Mouse (Mus musculus): ENCODE data around the gene Tmem150b. TPM values are rescaled to one million over a fixed set of nuclear protein-coding genes. Genes with fewer than 3 reads are reported as not detected.

The Tmem150b gene
- 10 to 100 TPM; 20.0 to 21.3 TPM for total RNA-seq (2023)

DNA sequence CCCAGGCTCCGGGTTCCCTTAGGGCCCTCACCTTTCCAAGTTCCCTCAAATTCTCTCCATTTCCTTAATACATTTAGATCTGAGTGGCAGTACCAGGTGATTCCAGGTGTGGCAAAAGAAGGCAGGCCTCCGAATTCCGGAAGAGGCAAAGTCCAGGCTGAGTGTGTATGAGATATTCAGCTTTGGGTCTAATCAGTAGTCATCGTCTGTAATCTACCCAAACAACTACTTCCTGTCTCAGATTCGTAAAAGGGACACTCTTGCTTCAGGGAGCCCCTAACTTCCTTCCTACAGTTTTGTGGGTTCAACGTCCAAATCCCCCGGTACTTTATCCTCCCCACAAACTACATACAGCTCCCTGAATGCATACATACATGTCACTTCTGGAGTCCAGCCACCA, at the start of gene Tmem150b:
Gene Tmem150b (minus strand): TSS at position 81 of the 400 bp plus-strand sequence.

DNA sequence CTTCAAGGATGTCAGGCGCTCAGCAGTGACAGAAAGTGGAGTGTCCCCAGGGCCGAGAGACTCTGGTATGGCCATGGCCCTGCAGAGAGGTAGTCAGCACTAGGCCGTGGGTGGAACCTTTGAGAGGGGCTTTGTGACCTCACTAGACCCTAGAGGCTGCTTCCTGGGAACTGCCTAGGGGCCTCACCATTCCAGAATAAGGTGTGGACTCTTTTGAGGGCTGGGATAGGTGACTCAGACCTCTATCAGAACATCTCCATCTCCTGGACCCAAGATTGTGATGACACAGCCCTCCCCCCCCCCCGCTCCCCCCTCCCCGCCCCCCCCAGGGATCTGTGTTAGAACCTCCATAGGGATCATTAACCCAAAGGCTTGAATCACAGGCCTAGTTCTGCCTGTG, 46.2 kb upstream of the Tmem150b start, which contains the start of gene Fam71e2:
Gene Fam71e2 (minus strand): TSS at position 101 of the 400 bp plus-strand sequence.

DNA sequence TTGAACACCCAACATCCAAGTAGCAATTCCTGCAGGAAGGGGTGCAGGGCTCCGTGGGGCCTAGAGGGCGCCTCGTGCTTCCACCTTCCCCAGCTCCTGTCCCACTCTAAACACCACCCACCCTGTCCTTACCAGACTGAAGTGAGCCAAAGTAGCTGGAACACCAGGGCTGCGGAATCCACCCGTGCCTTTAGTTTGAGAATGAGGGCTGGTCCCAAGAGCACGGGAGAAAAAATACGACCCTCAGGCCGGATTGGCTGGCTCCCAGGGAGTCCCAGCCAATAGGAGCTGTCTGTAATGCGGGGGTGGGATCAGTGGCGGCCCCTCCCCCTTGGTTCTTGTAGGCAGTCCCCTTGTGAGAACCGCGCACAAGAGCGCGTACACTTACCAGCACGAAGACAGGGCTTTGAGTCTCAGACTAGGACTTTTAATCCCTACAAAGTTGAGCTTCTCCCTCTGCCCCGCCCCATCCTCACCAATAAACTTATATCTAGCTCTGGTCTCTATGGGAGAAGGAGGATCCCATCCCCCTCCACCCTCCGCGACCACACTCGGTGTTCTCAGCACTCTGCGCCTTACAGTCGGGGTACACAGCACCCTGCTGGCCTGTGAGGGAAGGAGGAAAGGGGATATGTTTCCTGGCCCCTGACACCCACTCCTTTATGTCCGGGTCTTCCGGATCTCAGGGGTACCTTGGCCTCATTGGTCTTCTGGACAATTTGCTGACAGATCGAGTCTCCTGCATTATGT, 27.9 kb upstream of the Tmem150b start, which contains the start of gene Cox6b2:
Gene Cox6b2 (minus strand): TSS at position 274 of the 750 bp plus-strand sequence.

DNA sequence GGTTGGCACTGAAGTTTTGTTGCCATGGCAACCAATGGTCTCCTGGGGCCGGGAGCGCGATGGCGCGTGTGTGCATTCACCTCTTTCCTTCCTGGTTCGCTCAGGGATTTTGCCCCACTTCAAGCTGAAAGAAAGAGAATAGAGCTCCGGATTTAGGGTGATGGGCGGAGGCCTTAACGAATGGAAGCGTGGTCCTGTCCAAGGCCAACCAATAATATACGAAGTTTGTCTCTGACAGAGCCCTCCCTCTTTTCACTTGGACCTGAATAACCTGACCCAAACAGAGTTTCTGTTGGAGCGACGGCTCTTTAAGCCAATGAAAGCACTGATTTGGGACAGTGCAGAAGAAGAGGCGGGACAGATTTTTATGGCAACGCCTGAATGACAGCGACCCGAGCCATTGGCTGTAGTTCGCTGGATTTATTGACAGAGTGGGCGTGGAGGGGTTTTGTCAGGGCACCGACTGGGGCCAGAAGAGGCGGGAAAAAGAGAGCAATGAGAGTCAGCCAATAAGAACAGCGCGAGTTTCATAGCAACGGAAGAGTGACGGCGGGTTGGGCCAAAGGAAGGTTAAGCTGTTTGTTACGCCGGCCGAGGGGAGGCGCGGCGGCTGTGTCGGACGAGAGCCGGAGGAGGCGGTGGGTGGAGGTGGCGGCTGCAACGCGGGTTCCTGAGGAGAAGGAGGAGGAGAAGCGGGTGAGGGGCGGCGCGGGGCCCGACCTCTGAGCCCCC, 14.7 kb upstream of the Tmem150b start, which contains the start of gene Kmt5c:
Gene Kmt5c (plus strand): TSS at position 572 of the 732 bp plus-strand sequence.

DNA sequence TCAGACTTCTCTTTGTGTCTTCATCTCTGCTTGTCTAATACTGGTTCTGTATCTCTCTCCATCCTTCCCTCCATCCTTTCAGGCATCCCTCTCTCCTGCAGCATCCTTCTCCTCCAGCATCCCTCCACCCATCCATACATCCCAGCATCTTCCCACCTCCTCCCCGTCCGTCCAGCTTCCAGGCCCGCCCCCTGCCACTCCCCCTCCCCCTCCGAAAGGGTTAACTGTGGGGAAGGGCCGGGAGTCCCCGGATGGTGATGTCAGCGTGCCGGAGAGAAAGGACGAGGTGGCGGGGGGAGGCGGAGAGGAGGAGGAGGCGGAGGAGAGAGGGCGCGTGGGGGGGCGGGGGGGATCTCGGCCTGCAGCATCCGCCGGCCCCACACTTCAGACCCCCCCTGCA, 34.7 kb downstream of the Tmem150b start, which contains the start of gene Brsk1:
Gene Brsk1 (plus strand): TSS at position 218 of the 400 bp plus-strand sequence.

DNA sequence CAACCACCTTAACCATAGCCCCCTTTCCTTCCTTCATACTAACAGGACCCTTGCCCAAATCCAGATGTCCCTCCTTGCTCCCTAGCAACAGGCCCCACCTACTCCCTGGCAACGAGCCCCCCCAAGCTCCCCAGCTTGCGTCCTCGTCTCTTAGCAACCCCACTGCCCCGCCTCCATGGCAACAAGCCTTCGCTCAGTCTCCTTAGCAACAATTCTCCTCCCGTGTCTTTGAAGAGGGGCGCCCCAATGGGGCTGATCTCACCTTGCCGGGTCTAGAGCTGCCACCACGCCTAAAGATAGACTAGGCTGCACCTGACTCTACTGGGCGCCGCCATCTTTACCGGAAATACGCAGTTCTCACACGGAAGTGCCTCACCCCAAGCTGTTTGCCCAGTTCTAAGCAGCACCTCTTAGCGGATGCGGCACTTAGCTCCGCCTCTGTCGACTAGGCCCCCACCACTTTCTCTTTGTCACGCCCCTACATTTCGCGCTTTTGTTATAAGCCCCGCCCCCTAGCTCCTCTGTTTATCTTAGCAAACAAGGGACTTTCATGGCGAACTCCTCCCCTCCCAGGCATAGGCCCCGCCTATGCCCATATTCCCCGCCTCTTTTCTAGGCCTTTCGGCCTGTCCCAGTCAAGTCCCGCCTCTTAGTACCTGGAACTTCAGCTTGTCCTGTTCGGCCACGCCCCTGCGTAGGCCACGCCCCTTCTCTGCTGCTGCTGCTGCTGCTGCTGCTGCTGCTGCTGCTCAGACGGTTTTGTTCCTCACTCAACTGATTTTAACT, 40.2 kb downstream of the Tmem150b start, which contains the start of gene Hspbp1:
Gene Hspbp1 (minus strand): TSS at position 437 of the 786 bp plus-strand sequence.

DNA sequence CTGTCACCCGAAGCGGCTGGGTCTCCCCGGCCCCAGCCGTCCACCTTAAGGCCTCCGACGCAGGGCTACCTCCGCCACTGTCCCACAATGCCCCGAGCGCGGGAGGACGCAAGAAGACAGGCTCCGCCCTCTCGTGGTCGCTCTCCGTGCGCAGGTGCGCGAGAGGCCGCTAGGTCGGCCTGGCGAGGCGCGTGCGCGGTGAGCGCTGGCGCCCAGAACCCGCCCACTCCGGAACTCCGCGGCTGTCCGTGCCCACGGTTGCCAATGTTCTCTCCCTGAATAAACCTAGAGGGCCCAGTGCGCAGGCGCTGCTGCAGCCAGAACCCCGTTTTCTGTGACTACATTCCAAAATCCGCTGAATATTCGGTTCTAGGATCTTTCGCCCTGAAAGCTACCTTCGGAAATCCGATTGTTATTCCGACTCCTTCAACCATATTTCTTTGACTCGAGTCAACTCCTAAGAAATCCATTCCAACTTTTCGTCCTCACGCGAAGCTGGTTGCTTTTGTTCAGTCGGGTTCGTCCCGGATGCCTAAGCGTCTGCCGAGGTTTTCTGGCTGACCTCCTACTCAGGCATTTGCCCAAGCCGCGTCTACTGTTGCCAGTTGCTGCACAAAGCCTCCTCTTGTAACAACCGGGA, 66.0 kb downstream of the Tmem150b start, which contains the start of gene Ppp6r1:
Gene Ppp6r1 (minus strand): TSS at position 108 of the 640 bp plus-strand sequence.

Other genes starting within 250 kb of the Tmem150b start
- 100 to 1,000 TPM; 168 to 202 TPM for gene Ppp1r12c, start 223.6 kb downstream of the Tmem150b start, total RNA-seq (2023)
- 10 to 100 TPM in 1 of 2 experiments, 1 to 10 TPM in 1; 9.0 to 15.0 TPM for gene Tnnt1, start 208.9 kb downstream of the Tmem150b start, total RNA-seq (2023)
- gene Tnni3, start 201.0 kb downstream of the Tmem150b start, total RNA-seq (2023), result 1 to 10 TPM in 1 of 2 experiments, under 1 TPM in 1; 0.39 to 1.7 TPM
- under 1 TPM; 0.50 to 0.77 TPM for gene Dnaaf3, start 192.8 kb downstream of the Tmem150b start, total RNA-seq (2023)
- gene Syt5, start 177.7 kb downstream of the Tmem150b start, total RNA-seq (2023), result not detected
- gene Ptprh, start 121.2 kb downstream of the Tmem150b start, total RNA-seq (2023), result not detected
- 10 to 100 TPM; 22.9 to 23.5 TPM for gene Tmem86b, start 93.8 kb downstream of the Tmem150b start, total RNA-seq (2023)
- 100 to 1,000 TPM; 149 to 155 TPM for gene Ppp6r1, start 66.2 kb downstream of the Tmem150b start, total RNA-seq (2023)
- 10 to 100 TPM; 15.7 to 22.2 TPM for gene Hspbp1, start 40.2 kb downstream of the Tmem150b start, total RNA-seq (2023)
- gene Brsk1, start 34.6 kb downstream of the Tmem150b start, total RNA-seq (2023), result under 1 TPM in 1 of 2 experiments, not detected in 1; 0.28 TPM
- 100 to 1,000 TPM; 113 TPM for gene Kmt5c, start 14.9 kb upstream of the Tmem150b start, total RNA-seq (2023)
- 10 to 100 TPM; 36.5 to 36.7 TPM for gene Cox6b2, start 27.8 kb upstream of the Tmem150b start, total RNA-seq (2023)
- gene Fam71e2, start 46.1 kb upstream of the Tmem150b start, total RNA-seq (2023), result not detected
- gene Il11, start 57.6 kb upstream of the Tmem150b start, total RNA-seq (2023), result not detected
- gene Tmem190, start 57.7 kb upstream of the Tmem150b start, total RNA-seq (2023), result not detected
- 1 to 10 TPM; 2.1 to 2.4 TPM for gene Tmem238, start 64.4 kb upstream of the Tmem150b start, total RNA-seq (2023)
- 1,000 to 10,000 TPM in 1 of 2 experiments, 100 to 1,000 TPM in 1; 932 to 1,065 TPM for gene Rpl28, start 67.6 kb upstream of the Tmem150b start, total RNA-seq (2023)
- 100 to 1,000 TPM; 229 to 230 TPM for gene Ube2s, start 87.3 kb upstream of the Tmem150b start, total RNA-seq (2023)
- not detected for gene Shisa7, start 119.4 kb upstream of the Tmem150b start, total RNA-seq (2023)
- gene Isoc2b, start 145.0 kb upstream of the Tmem150b start, total RNA-seq (2023), result 1 to 10 TPM; 4.5 to 7.4 TPM
- gene Isoc2a, start 151.9 kb upstream of the Tmem150b start, total RNA-seq (2023), result 1 to 10 TPM; 5.8 to 7.4 TPM
- not detected for gene Gm36210, start 181.3 kb upstream of the Tmem150b start, total RNA-seq (2023)
- gene Zfp628, start 190.0 kb upstream of the Tmem150b start, total RNA-seq (2023), result 10 to 100 TPM; 12.6 to 13.0 TPM
- 1 to 10 TPM; 2.3 to 3.0 TPM for gene Nat14, start 196.8 kb upstream of the Tmem150b start, total RNA-seq (2023)
- gene Ssc5d, start 200.5 kb upstream of the Tmem150b start, total RNA-seq (2023), result under 1 TPM; 0.07 to 0.42 TPM
- not detected for gene Sbk2, start 239.2 kb upstream of the Tmem150b start, total RNA-seq (2023)
- not detected for gene Sbk3, start 245.9 kb upstream of the Tmem150b start, total RNA-seq (2023)

Data from neutrophil, adult 83 days (primary cell).